Mouse (Mus musculus): ENCODE results near the gene AC141477.1.

DNA sequence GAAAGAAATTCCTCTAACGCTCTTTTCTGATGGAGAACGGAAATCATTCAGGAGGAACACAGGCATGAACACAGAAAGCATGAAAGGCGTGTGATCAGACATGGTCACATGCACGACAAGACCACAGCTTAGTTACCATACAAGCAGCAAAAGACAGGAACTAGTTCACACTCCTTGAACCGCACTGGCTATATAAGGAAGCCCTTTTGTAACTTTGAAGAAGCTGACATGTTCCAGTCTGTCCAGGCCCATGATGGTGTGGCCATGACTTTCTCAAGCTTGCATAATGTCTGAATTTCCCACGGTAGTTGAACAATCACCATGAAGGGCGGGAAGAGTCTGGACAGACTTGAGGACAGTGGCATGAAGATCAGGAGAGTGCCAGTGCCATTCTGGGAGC lies 14.6 kb downstream of the AC141477.1 start:
- no peak for TF ChIP-seq EP300 (IDR thresholded peaks at IDR 0.05; ENCODE audit: low read depth)
- no peak for TF ChIP-seq CTCF (IDR thresholded peaks at IDR 0.05; ENCODE audit: low read depth)
